ENCODE assay signal across 20 mouse cellular contexts in genomic region chr1:77028216-77028615, GRCm38 (mm10).
A peak's percentile ranks its signal among the peaks of the same experiment; 100 is the strongest.
DNase-seq lines count a peak whose midpoint lies in the region; TF ChIP-seq lines count a peak whose summit lies in the region.
"Had no signal": no experiment of that assay in that cellular context is flagged by ENCODE, and none has a peak within 500 bp of the region (broad histone marks: within the 10 kb centered on the region; RNA-seq: fewer than 3 reads in every experiment).

No protein-coding gene starts in this region.

- peak; percentile 17 to 24 for DNase-seq in cerebellum, adult 18-20 months
- DNase-seq in cerebellum, adult 11 months, result no peak
- no peak for DNase-seq in layer of hippocampus, adult 2 months (ENCODE audit: low spot score in 2 of 2)
- DNase-seq in layer of hippocampus, adult 9-10 months (ENCODE audit: low spot score), result no peak
- peak; percentile 40 for DNase-seq in brain, embryonic 14.5 days (ENCODE audit: low read depth)
- peak; percentile 10 to 36 for DNase-seq in cerebellum, postnatal 36 days
- no peak for DNase-seq in spleen, postnatal 10 days (ENCODE audit: low spot score in 2 of 2)
- DNase-seq in adrenal gland, adult 2 months, result no peak
- DNase-seq: adrenal gland, postnatal 25 days; kidney, adult 9 months; kidney, postnatal 14 days; lung, adult 18-20 months; thymus, postnatal 25 days had no signal

- no peak overlapping the region for H3K4me3 ChIP-seq in layer of hippocampus, adult 2 months
- H3K4me3 ChIP-seq: embryonic facial prominence, embryonic 10.5 days; heart, embryonic 15.5 days; hindbrain, embryonic 10.5 days; intestine, embryonic 15.5 days; limb, embryonic 13.5 days; liver, embryonic 12.5 days; stomach, embryonic 15.5 days had no signal

- no peak for TF ChIP-seq POLR2A in brain, embryonic 14.5 days (IDR thresholded peaks at IDR 0.05; ENCODE audit: borderline replicate concordance, extremely low read depth, insufficient read depth, insufficient read length, poor library complexity, severe bottlenecking)

- TF ChIP-seq CTCF in layer of hippocampus, adult 2 months (conservative IDR thresholded peaks at IDR 0.05), result no peak
- TF ChIP-seq CTCF in brain, embryonic 14.5 days (IDR thresholded peaks at IDR 0.05; ENCODE audit: borderline replicate concordance, extremely low read depth, insufficient read depth, insufficient read length), result no peak

- H3K27ac ChIP-seq in layer of hippocampus, adult 2 months, result peak overlapping the region; percentile 81
- H3K27ac ChIP-seq: embryonic facial prominence, embryonic 10.5 days; heart, embryonic 15.5 days; hindbrain, embryonic 10.5 days; intestine, embryonic 15.5 days; limb, embryonic 13.5 days; liver, embryonic 12.5 days; stomach, embryonic 15.5 days had no signal

Comparison
In these comparisons a context has a peak if more than half of its experiments do, and no peak if none do; other contexts are left out.
1. DNase-seq: peak in cerebellum, adult 18-20 months (2 of 2), brain, embryonic 14.5 days (single experiment) and cerebellum, postnatal 36 days (2 of 2); none in cerebellum, adult 11 months (single experiment), layer of hippocampus, adult 2 months (0 of 2), layer of hippocampus, adult 9-10 months (single experiment), spleen, postnatal 10 days (0 of 2) and adrenal gland, adult 2 months (single experiment).